Mouse (Mus musculus) ES-E14 (cell line): ENCODE measurements at regions not wholly inside any gene's neighbourhood (a gene's known extent, or its start where the extent isn't known, plus 50 kb on each side); places are given as distances from the start of the nearest gene placed in this dataset.

Source experiments
- DNase-seq: peaks from one replicate; pipeline ENCODE4 v3.0.0-alpha.2; 2013; ENCODE audit warnings: low read depth, low spot score
- H3K27ac ChIP-seq: 2 replicates; pipeline ENCODE4 v1.5.1; 2012; ENCODE audit warnings: low read depth, mild to moderate bottlenecking, low read length, moderate library complexity, mixed read lengths; ENCODE audit not compliant: poor library complexity, insufficient read depth, severe bottlenecking
- H3K36me3 ChIP-seq: 2 replicates; pipeline ENCODE4 v1.6.1; 2012; ENCODE audit warnings: mild to moderate bottlenecking, low read length, moderate library complexity, mixed read lengths; ENCODE audit not compliant: control insufficient read depth, poor library complexity, insufficient read depth, severe bottlenecking
- H3K4me1 ChIP-seq, 2 experiments: fragments of 150-350 bp in 1 of 2; sonication (generic) in 1 of 2; 2 replicates each; pipeline ENCODE4 v1.6.1; 2012; ENCODE audit warnings: low read length in 2 of 2, mild to moderate bottlenecking in 1 of 2, mixed read lengths in 1 of 2; ENCODE audit not compliant: control insufficient read depth in 2 of 2, insufficient read depth in 2 of 2, poor library complexity in 1 of 2
- H3K4me3 ChIP-seq, 2 experiments: fragments of 150-350 bp in 1 of 2; sonication (generic) in 1 of 2; 2 replicates each; pipeline ENCODE4 v1.5.1; 2012; ENCODE audit warnings: low read length in 2 of 2, low read depth in 1 of 2, mild to moderate bottlenecking in 1 of 2, mixed read lengths in 1 of 2; ENCODE audit not compliant: insufficient read depth in 1 of 2, poor library complexity in 1 of 2, severe bottlenecking in 1 of 2
- H3K9ac ChIP-seq: 2 replicates; pipeline ENCODE4 v1.6.1; 2012; ENCODE audit warnings: low read depth, mild to moderate bottlenecking, low read length, mixed read lengths; ENCODE audit not compliant: poor library complexity, insufficient read depth, severe bottlenecking
- H3K9me3 ChIP-seq: fragments of 150-350 bp; sonication (generic); 2 replicates; pipeline ENCODE4 v1.6.1; 2012; ENCODE audit warnings: low read depth, mild to moderate bottlenecking, low read length; ENCODE audit not compliant: control insufficient read depth, insufficient read depth
- CHD2 ChIP-seq: IDR thresholded peaks from 2 replicates; pipeline ENCODE4 v1.6.1; 2014; ENCODE audit warnings: mild to moderate bottlenecking, low read depth, low read length, inconsistent platforms
- HCFC1 ChIP-seq: IDR thresholded peaks from 2 replicates; pipeline ENCODE4 v1.6.1; 2012; ENCODE audit warnings: low read length, inconsistent platforms, borderline replicate concordance; ENCODE audit not compliant: insufficient read depth
- MAFK ChIP-seq: IDR thresholded peaks from 2 replicates; pipeline ENCODE4 v1.6.1; 2014; ENCODE audit warnings: mild to moderate bottlenecking, low read depth, low read length, inconsistent platforms; ENCODE audit not compliant: insufficient read depth
- ZC3H11A ChIP-seq: IDR thresholded peaks from 2 replicates; pipeline ENCODE4 v1.6.1; 2012; ENCODE audit warnings: low read depth, mild to moderate bottlenecking, inconsistent platforms, low read length, borderline replicate concordance
- ZNF384 ChIP-seq: IDR thresholded peaks from 2 replicates; pipeline ENCODE4 v1.6.1; 2012; ENCODE audit warnings: low read depth, low read length, inconsistent platforms
- in situ Hi-C, 2 experiments: fragments of 600-800 bp; cut with MboI; formaldehyde crosslinking; loops; one replicate each; pipeline ENCODE4 v1.15.1; 2025; ENCODE audit warnings: low sequenced_read_pairs in 2 of 2, inconsistent platforms in 1 of 2; ENCODE audit not compliant: unreplicated experiment in 2 of 2

- DNase-seq: no peak
- no peaks in the 10 kb centered on the region for H3K36me3 ChIP-seq
- in situ Hi-C loops: no loop called here
- no peak overlapping the region for H3K4me3 ChIP-seq
- H3K27ac ChIP-seq: no peak overlapping the region
- no peaks in the 10 kb centered on the region for H3K9me3 ChIP-seq
- TF ChIP-seq ZNF384 (no peak), MAFK (no peak), ZC3H11A (no peak), CHD2 (no peak), HCFC1 (no peak)
- H3K4me1 ChIP-seq: no peaks in the 10 kb centered on the region
- no peak overlapping the region for H3K9ac ChIP-seq
Observed at GRCm38 (mm10) chr5:126551676-126552075, 689.9 kb upstream of the Tmem132c start.

- Histone ChIP-seq H3K9me3 (no peaks in the 10 kb centered on the region), H3K36me3 (no peaks in the 10 kb centered on the region), H3K4me3 (no peak overlapping the region), H3K9ac (no peak overlapping the region), H3K27ac (no peak overlapping the region), H3K4me1 (peaks cover 0 to 4% of the 10 kb centered on the region in 2 experiments; a peak in 1 of 4 replicates)
- no peak for DNase-seq
- no peak for TF ChIP-seq MAFK
- no peak for TF ChIP-seq HCFC1
- TF ChIP-seq ZNF384: no peak
- TF ChIP-seq ZC3H11A: no peak
- no peak for TF ChIP-seq CHD2
- in situ Hi-C loops: no loop called here
Observed at GRCm38 (mm10) chr5:126559011-126559410, 682.6 kb upstream of the Tmem132c start.

GRCm38 (mm10) chr5:126565817-126566216 lies 675.8 kb upstream of the Tmem132c start:
- in situ Hi-C loops: no loop called here
- Histone ChIP-seq H3K27ac (no peak overlapping the region), H3K4me1 (no peaks in the 10 kb centered on the region), H3K9ac (no peak overlapping the region), H3K4me3 (no peak overlapping the region), H3K9me3 (no peaks in the 10 kb centered on the region), H3K36me3 (no peaks in the 10 kb centered on the region)
- DNase-seq: no peak
- no peak for TF ChIP-seq ZNF384
- TF ChIP-seq ZC3H11A: no peak
- no peak for TF ChIP-seq CHD2
- no peak for TF ChIP-seq MAFK
- TF ChIP-seq HCFC1: no peak

DNA sequence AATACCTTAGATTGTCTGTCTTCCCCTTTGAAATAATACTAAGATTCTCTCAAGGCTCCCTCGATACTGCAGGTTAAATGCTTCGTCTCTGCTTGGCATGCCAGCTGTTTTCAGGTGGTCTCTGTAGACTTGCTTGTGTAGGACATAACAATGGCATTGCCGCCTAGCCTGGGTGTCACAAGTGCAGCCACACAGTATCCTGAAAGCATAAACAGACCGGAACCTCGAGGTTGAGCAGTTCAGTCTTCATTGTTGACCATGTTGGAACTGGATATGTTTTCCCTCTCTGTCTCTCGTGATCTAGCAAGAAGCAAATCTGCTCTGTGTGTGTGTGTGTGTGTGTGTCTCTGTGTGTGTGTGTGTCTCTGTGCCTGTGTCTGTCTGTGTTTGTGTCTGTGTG lies 675.4 kb upstream of the Tmem132c start:
- H3K4me1 ChIP-seq: no peaks in the 10 kb centered on the region
- in situ Hi-C loops: no loop called here
- no peaks in the 10 kb centered on the region for H3K9me3 ChIP-seq
- no peak overlapping the region for H3K4me3 ChIP-seq
- no peak for DNase-seq
- TF ChIP-seq MAFK (no peak), CHD2 (no peak), ZNF384 (no peak), ZC3H11A (no peak), HCFC1 (no peak)
- H3K27ac ChIP-seq: no peak overlapping the region
- no peaks in the 10 kb centered on the region for H3K36me3 ChIP-seq
- no peak overlapping the region for H3K9ac ChIP-seq

DNA sequence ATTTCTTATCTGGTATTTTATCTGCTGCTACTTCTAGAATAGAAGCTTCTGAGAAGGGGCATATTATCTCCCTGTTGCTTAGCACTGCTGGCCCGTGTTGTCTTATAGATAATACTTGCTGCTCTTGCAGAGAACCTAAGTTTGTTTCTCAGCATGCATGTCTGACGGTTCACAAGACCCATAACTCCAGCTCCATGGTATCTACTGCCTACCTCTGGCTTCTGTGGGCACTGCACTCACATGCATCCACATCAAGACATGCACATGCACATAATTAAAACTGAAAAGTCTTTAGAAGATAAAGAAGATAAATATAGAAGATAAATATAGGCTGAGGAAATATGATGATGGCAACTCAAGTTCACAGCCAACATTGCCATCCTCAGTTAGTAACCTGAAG lies 667.8 kb upstream of the Tmem132c start:
- H3K36me3 ChIP-seq: no peaks in the 10 kb centered on the region
- no peak overlapping the region for H3K9ac ChIP-seq
- no peak for DNase-seq
- TF ChIP-seq ZNF384: no peak
- no peak for TF ChIP-seq MAFK
- no peak for TF ChIP-seq ZC3H11A
- no peak for TF ChIP-seq HCFC1
- no peak for TF ChIP-seq CHD2
- no peak overlapping the region for H3K27ac ChIP-seq
- no peaks in the 10 kb centered on the region for H3K9me3 ChIP-seq
- in situ Hi-C loops: no loop called here
- H3K4me1 ChIP-seq: no peaks in the 10 kb centered on the region
- no peak overlapping the region for H3K4me3 ChIP-seq
